Mouse (Mus musculus) thymus, postnatal 4 days (tissue): ENCODE measurements around the gene Nav3.

Experiments
- DNase-seq: peaks from one replicate; pipeline ENCODE4 v3.0.0; 2021

The Nav3 gene

GRCm38 (mm10) chr10:110380792-110381191 is 75.2 kb downstream of the Nav3 start:
- no peak for DNase-seq

- DNase-seq: no peak
Observed at GRCm38 (mm10) chr10:110372724-110373455, 83.1 kb downstream of the Nav3 start.

GRCm38 (mm10) chr10:110352148-110352547 is 103.9 kb downstream of the Nav3 start:
- no peak for DNase-seq

GRCm38 (mm10) chr10:110330030-110330429 is 126.0 kb downstream of the Nav3 start:
- no peak for DNase-seq

GRCm38 (mm10) chr10:110329629-110330028 is 126.4 kb downstream of the Nav3 start:
- DNase-seq: no peak

GRCm38 (mm10) chr10:110322082-110322632 is 133.8 kb downstream of the Nav3 start:
- no peak for DNase-seq

- no peak for DNase-seq
Observed at GRCm38 (mm10) chr10:110317275-110317674, 138.7 kb downstream of the Nav3 start.

- no peak for DNase-seq
Observed at GRCm38 (mm10) chr10:110314525-110314924, 141.5 kb downstream of the Nav3 start.

- no peak for DNase-seq
Observed at GRCm38 (mm10) chr10:110313959-110314358, 142.0 kb downstream of the Nav3 start.

- DNase-seq: no peak
Observed at GRCm38 (mm10) chr10:110309511-110309910, 146.5 kb downstream of the Nav3 start.

GRCm38 (mm10) chr10:110305609-110306008 is 150.4 kb downstream of the Nav3 start:
- DNase-seq: no peak

GRCm38 (mm10) chr10:110290016-110290623 is 165.9 kb downstream of the Nav3 start:
- DNase-seq: no peak

GRCm38 (mm10) chr10:110283879-110284278 is 172.1 kb downstream of the Nav3 start:
- no peak for DNase-seq

GRCm38 (mm10) chr10:110272818-110273217 is 183.2 kb downstream of the Nav3 start:
- DNase-seq: no peak

GRCm38 (mm10) chr10:110270561-110270960 is 185.4 kb downstream of the Nav3 start:
- DNase-seq: no peak

GRCm38 (mm10) chr10:110242128-110242561 is 213.9 kb downstream of the Nav3 start:
- DNase-seq: no peak

- DNase-seq: no peak
Observed at GRCm38 (mm10) chr10:110240667-110241066, 215.3 kb downstream of the Nav3 start.

GRCm38 (mm10) chr10:110233307-110233930 is 222.6 kb downstream of the Nav3 start:
- DNase-seq: no peak

- DNase-seq: no peak
Observed at GRCm38 (mm10) chr10:110206411-110206810, 249.6 kb downstream of the Nav3 start.

GRCm38 (mm10) chr10:110204121-110204697 is 251.8 kb downstream of the Nav3 start:
- no peak for DNase-seq

- no peak for DNase-seq
Observed at GRCm38 (mm10) chr10:110192881-110193280, 263.1 kb downstream of the Nav3 start.

GRCm38 (mm10) chr10:110192026-110192805 is 263.8 kb downstream of the Nav3 start:
- no peak for DNase-seq

- no peak for DNase-seq
Observed at GRCm38 (mm10) chr10:110186242-110186641, 269.8 kb downstream of the Nav3 start.
